Mouse (Mus musculus): ENCODE measurements around the gene Nemp1.

Nemp1 gene

DNA sequence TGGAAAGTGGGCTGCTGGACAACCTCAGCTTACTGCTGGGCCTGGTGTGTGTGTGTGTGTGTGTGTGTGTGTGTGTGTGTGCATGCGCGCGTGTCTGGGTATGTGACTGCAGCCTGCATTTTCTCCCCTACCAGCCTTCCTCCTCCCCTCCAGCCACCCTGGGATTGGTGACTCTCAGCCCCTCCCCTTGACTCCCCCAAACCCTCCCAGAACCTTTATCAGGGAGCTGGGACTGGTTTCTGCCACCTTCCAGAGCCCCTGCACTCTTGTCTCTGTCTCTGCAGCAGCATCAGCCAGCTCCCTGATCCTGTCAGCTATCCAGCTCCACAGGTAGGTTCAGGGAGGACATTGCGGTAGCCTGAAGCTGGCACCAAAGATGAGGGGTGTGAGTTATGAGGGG, 58.4 kb downstream of the Nemp1 start:
- DNase-seq, result no peak

- DNase-seq, result peak; percentile 56 to 68
Measured at GRCm38 (mm10) chr10:127728437-127728836, 61.7 kb downstream of the Nemp1 start.

DNA sequence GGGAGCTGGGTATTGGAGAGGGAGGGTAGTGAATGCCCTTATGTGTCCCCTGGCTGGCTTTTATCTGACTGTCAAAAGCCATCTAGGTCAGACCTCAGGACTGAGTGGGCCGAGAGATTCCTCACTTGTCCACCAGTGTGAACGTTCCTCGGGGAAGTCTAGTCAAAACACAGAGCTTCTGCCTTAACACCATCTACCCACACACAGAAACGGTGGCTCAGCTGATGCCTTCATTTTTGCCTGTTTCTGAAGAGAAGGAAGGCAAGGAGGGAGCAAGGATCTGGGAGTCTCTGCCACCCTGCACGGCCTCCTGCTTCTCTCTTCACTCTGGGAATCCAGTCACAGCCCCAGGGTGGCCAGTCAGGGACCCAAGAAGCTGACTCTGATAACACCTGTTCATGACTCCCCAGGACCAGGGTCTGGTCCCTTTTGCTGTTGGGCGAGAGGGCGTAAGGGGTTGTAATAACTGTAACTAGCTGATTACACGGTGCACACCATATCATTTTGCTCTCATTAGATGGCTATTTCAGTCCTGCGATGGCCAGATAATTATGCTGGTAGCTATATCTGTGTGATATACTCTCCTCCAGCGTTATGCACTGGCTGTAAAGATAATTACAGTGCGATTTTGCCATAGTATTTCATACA, 63.7 kb downstream of the Nemp1 start:
- DNase-seq, result no peak

GRCm38 (mm10) chr10:127730933-127731310, 64.2 kb downstream of the Nemp1 start:
- no peak for DNase-seq

DNA sequence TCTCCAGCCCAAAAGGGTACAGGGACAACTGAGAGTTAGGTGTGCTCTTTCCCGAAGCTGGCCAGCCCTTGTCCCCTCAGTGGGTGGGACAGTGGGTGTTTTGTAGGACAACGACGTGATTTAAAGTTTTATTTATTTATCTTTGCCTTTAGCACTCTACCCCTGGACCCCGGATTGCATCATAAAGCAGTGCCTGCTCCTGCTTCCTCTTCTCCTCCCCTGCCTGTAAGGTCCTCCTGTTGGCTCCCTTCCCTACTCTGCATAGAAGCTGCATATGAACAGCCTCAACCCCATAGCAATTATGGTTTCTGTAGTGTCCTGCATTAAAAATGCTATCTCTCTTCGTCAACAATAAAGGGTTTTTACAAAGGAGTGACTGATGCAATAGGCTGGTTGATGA, 64.7 kb downstream of the Nemp1 start:
- no peak for DNase-seq

GRCm38 (mm10) chr10:127734434-127734833, 67.7 kb downstream of the Nemp1 start:
- DNase-seq, result peak; percentile 66 to 67

DNA sequence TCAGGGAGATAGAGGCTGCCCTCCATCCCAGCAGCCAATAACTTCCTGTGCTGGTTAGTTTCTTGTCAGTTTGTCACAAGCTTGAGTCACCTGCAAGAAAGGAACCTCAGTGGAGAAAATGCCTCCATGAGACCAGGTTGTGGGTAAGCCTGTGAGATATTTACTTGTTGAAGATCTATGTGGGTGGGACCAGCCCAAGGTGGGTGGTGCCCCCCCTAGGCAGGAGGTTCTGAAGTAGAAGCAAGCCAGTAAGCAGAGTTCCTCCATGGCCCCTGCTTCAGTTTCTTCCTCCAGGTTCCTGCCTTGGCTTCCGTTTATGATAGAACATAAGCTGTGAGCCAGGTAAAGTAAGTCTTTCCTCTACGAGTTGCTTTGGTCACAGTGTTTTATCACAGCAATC, 69.6 kb downstream of the Nemp1 start:
- no peak for DNase-seq

DNA sequence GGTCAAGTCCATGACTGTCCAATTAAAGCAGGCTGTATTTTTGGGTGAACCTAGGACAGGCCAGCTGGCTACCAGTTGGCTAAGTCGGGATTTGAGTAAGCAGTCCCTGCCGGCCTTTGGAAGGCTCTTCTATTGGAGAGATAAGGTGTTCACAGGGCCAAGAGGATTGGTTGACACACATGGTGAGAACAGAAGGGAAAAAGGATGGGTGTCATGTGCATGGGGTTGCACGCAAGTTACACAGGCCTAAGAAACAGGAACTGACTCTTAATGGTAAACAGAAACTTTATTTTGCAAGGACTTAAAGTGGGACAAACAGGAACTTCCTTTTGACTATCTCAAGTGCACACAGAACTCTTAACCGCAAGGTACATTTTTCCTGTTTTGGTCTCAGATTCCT, 70.2 kb downstream of the Nemp1 start:
- no peak for DNase-seq

GRCm38 (mm10) chr10:127737552-127737951, 70.9 kb downstream of the Nemp1 start:
- no peak for DNase-seq

DNA sequence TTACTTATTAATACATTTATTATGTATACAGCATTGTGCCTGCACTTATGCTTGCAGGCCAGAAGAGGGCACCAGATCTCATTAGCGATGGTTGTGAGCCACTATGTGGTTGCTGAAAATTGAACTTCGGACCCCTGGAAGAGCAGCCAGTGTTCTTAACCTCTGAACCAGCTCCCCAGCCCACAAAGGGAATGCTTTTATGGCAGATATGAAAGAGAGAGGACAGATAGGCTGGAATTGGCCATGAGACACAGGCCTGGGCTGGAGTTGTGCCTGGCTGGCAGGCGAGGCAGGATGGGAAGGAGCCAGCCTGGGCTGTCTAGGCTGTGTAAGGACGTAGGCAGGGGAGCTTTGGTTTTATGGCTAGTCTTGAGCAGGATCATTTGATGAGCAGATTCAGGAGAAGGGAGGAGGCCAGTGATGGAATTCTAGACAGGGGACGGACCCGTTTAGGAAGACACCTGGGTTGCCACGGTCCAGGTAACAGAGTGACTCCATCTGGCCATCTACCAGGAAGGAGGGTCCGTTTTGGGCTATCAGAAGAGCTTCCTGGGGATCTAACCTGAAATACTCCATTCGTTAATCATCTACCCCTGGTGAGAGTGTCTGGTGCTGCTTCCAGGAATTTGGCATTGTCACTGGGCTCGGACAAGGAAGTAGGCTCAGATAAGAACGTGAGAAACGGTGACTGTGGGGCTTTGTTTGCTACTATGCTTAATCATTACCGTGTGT, 71.6 kb downstream of the Nemp1 start:
- DNase-seq, result peak; percentile 48 to 57

DNA sequence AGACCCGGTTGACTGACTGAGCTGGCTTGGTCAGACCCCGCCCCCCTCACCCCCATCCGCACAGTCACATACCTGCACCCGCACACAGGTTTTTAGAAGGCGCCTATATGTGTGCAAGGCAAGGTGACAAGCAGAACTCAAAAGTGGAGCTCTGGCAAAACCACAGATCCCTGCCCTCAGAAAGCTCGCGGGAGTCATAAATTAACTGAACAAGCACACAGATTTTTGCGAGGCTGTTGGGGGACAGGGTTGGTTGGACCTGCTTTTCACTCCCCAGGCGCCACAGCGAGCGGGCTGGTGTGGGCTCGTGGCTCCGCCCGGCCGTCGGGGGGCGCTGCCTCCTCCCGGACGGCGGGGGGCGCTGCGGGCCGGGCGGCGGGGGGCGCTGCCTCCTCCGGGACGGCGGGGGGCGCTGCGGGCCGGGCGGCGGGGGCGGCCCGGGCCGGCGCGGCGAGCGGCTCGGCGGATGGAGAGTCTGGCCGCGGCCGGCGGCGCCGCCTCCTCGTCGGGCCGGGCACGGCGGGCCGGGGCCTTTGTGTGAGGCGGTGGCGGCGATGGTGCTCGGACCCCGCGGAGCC, 72.5 kb downstream of the Nemp1 start, which contains the start of gene Zbtb39:
Zbtb39 (plus strand) TSS at position 456 of the 578 bp plus-strand sequence.
- DNase-seq, result peak; percentile 82 to 86

- DNase-seq, result peak in 1 of 2 experiments; percentile 49
Measured at GRCm38 (mm10) chr10:127739661-127740161, 73.0 kb downstream of the Nemp1 start.

DNA sequence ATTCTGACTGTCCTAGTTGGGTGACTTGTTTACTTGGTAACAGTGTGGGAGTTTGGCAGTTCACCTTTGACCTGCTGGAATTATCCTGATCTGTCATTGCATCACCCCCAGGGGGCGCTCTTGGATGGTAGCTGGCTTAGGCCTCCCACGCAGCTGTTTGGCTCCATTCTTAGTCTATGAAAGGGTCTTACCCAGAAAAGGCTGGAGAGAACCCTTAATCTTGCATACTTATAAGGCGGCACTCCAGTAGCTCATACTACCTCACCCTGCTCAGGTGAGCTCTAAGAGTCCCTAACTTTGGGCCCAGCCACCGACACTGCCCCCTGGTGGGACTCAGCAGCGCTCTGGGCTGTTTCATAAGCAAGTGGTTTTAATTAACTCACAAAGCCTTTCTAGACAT, 78.0 kb downstream of the Nemp1 start:
- peak; percentile 51 to 78 for DNase-seq

- DNase-seq, result no peak
Measured at GRCm38 (mm10) chr10:127745886-127746285, 79.2 kb downstream of the Nemp1 start.

- no peak for DNase-seq
Measured at GRCm38 (mm10) chr10:127747254-127747653, 80.6 kb downstream of the Nemp1 start.

GRCm38 (mm10) chr10:127748847-127749612, 82.3 kb downstream of the Nemp1 start:
- no peak for DNase-seq

DNA sequence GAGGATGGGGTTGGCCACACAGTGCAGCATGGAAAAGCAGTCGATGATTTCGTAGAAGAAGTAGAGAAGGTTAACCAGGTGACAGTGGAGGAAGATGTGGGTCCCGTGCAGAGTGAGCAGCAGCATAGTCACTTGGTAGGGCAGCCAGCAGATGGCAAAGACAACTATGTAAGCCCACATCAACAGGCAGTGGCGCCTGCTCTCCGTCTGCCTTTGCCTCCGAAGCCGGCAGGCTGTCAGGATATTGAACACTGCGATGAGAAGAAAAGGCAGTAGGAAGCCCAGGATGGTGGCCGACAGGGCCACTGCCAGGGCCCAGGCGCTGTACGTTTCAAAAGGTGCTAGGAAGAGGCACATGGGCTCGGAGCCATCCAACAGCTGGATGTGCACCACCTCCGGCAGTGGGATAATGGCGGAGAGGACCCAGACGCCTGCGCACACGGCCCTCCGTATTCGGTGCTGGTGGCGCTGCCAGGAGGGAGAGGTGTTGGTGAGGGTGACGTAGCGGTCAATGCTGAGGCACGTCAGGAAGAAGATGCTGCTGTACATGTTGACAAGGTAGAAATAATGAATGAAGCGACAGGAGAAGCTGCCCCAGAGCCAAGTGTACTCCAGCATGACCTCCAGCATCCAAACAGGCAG, 83.6 kb downstream of the Nemp1 start:
- no peak for DNase-seq

Measured in cerebellum, postnatal 14 days (tissue).